Mouse (Mus musculus) brain, embryonic 14.5 days (tissue): ENCODE data around the gene 0610010F05Rik. TPM values are rescaled to one million over a fixed set of nuclear protein-coding genes. Genes with fewer than 3 reads are reported as not detected.
"Not testable (repeated sequence)": the region's sequence is repeated elsewhere in the genome, so short reads cannot be mapped to it uniquely, and the experiment has no call there.

Source experiments
- DNase-seq: peaks from one replicate; pipeline ENCODE4 v3.0.0-alpha.2; 2011; ENCODE audit warnings: low read depth
- CTCF ChIP-seq: fragments of 200-500 bp; IDR thresholded peaks from 2 replicates; pipeline ENCODE4 v1.5.1; 2012; ENCODE audit warnings: inconsistent platforms, mild to moderate bottlenecking, moderate library complexity, borderline replicate concordance; ENCODE audit not compliant: insufficient read depth, insufficient read length; ENCODE audit errors: extremely low read depth
- POLR2A ChIP-seq: fragments of 200-500 bp; IDR thresholded peaks from 2 replicates; pipeline ENCODE4 v1.6.1; 2012; ENCODE audit warnings: mild to moderate bottlenecking, inconsistent platforms, borderline replicate concordance; ENCODE audit not compliant: poor library complexity, insufficient read depth, insufficient read length, severe bottlenecking; ENCODE audit errors: extremely low read depth
- polyA plus RNA-seq: library from polyadenylated mRNA; depleted of rRNA; stranded (reverse); fragments of >200 nt; gene quantifications from 2 replicates; pipeline ENCODE4 v1.2.3, GENCODE M21; 2012

The 0610010F05Rik gene
- polyA plus RNA-seq, 1 experiment = 56.9 TPM

GRCm38 (mm10) chr11:23657791-23658190, 24.4 kb upstream of the 0610010F05Rik start:
- TF ChIP-seq POLR2A (no peak), CTCF (no peak)
- no peak for DNase-seq

- TF ChIP-seq CTCF = no peak
- no peak for TF ChIP-seq POLR2A
Measured at GRCm38 (mm10) chr11:23653666-23654065, 20.2 kb upstream of the 0610010F05Rik start.

GRCm38 (mm10) chr11:23647835-23648234, 14.4 kb upstream of the 0610010F05Rik start:
- DNase-seq = no peak
- no peak for TF ChIP-seq CTCF
- TF ChIP-seq POLR2A = no peak

More at GRCm38 (mm10) chr11:23653666-23654065, 20.2 kb upstream of the 0610010F05Rik start:
- DNase-seq = no peak

- TF ChIP-seq CTCF = no peak
- no peak for TF ChIP-seq POLR2A
Measured at GRCm38 (mm10) chr11:23647431-23647830, 14.0 kb upstream of the 0610010F05Rik start.

GRCm38 (mm10) chr11:23634573-23634972, 1.1 kb upstream of the 0610010F05Rik start:
- DNase-seq = no peak
- TF ChIP-seq CTCF (no peak), POLR2A (no peak)

More at GRCm38 (mm10) chr11:23647431-23647830, 14.0 kb upstream of the 0610010F05Rik start:
- DNase-seq = no peak

- no peak for TF ChIP-seq CTCF
- no peak for TF ChIP-seq POLR2A
- no peak for DNase-seq
Measured at GRCm38 (mm10) chr11:23633879-23634215, 408 bp upstream of the 0610010F05Rik start.

GRCm38 (mm10) chr11:23630664-23631063, 2.8 kb downstream of the 0610010F05Rik start:
- TF ChIP-seq POLR2A (no peak), CTCF (no peak)
- DNase-seq = no peak

- TF ChIP-seq POLR2A (no peak), CTCF (no peak)
- DNase-seq = no peak
Measured at GRCm38 (mm10) chr11:23618995-23619394, 14.4 kb downstream of the 0610010F05Rik start.

GRCm38 (mm10) chr11:23614546-23614945, 18.9 kb downstream of the 0610010F05Rik start:
- no peak for DNase-seq
- TF ChIP-seq POLR2A (no peak), CTCF (no peak)

- DNase-seq = not testable (repeated sequence)
Measured at GRCm38 (mm10) chr11:23607291-23607690, 26.1 kb downstream of the 0610010F05Rik start.

- no peak for DNase-seq
Measured at GRCm38 (mm10) chr11:23570130-23570529, 63.3 kb downstream of the 0610010F05Rik start.

GRCm38 (mm10) chr11:23565761-23566160, 67.7 kb downstream of the 0610010F05Rik start:
- peak; percentile 84 for DNase-seq
- no peak for TF ChIP-seq POLR2A
- TF ChIP-seq CTCF = peak; percentile 79

More at GRCm38 (mm10) chr11:23570130-23570529, 63.3 kb downstream of the 0610010F05Rik start:
- TF ChIP-seq CTCF = no peak
- TF ChIP-seq POLR2A = no peak

- peak; percentile 6 for DNase-seq
- TF ChIP-seq POLR2A = no peak
Measured at GRCm38 (mm10) chr11:23557039-23557630, 76.3 kb downstream of the 0610010F05Rik start.

- TF ChIP-seq POLR2A (no peak), CTCF (no peak)
- DNase-seq = no peak
Measured at GRCm38 (mm10) chr11:23537446-23537845, 96.0 kb downstream of the 0610010F05Rik start.
